Mouse (Mus musculus) layer of hippocampus, adult 8-10 months (tissue): ENCODE measurements around the gene Tmem132b. TPM values are rescaled to one million over a fixed set of nuclear protein-coding genes. Genes with fewer than 3 reads are reported as not detected.

ENCODE experiments used
- DNase-seq, 2 experiments: peaks; one replicate each; pipeline ENCODE4 v3.0.0; 2022; ENCODE audit warnings: low spot score in 2 of 2
- total RNA-seq, 4 experiments: library from RNA; stranded (reverse); gene quantifications; 2 replicates each; pipeline ENCODE4 v1.2.4; 2022

Tmem132b gene
- total RNA-seq, 4 experiments from 2014 or later, result 116 to 122 (median 119) TPM

- DNase-seq, result no peak
Measured at GRCm38 (mm10) chr5:125658959-125659749, 127.6 kb downstream of the Tmem132b start.

- peak; percentile 73 to 84 for DNase-seq
Measured at GRCm38 (mm10) chr5:125675623-125676022, 144.0 kb downstream of the Tmem132b start.

- no peak for DNase-seq
Measured at GRCm38 (mm10) chr5:125676025-125676623, 144.6 kb downstream of the Tmem132b start.

DNA sequence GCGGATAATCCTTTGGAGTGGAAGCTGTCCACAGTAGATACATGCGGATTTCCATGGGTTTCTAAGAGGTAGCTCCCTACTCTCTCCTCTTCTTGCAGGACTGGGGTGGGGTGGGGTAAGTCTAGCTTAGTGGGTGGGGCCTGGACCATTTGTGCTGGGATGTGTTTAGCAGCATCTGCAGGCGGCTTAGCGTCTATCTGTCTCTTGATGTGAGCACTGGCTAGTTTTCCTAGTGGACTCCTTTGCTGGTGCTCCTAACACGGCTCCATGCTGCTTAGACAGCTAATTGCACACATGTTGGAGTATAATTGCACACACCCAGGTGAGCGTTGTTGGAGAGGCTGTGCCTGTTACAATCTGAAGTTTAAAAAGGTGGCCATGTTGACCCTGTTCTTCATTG is 149.3 kb downstream of the Tmem132b start:
- no peak for DNase-seq

DNA sequence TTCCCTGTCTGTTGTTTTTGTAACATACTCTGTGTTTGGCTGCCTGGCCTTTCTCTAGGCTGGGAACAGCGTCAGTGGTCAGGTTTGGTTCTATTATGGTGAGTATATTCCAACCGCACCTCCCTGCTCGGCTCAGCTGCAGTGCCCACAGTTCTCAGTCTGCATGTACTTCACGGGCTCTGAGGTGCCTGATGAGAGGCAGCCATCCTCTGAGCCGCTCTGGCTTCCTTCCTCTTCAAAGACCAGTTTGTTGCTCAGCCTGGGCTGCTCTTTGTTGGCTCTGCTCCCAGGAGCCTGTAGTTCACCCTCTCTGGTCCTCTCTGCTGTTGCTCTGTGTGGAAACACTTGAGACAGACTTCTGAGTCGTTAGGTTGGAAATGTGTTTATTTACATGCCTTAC is 151.9 kb downstream of the Tmem132b start:
- no peak for DNase-seq

GRCm38 (mm10) chr5:125685681-125686331 is 154.2 kb downstream of the Tmem132b start:
- DNase-seq, result no peak

DNA sequence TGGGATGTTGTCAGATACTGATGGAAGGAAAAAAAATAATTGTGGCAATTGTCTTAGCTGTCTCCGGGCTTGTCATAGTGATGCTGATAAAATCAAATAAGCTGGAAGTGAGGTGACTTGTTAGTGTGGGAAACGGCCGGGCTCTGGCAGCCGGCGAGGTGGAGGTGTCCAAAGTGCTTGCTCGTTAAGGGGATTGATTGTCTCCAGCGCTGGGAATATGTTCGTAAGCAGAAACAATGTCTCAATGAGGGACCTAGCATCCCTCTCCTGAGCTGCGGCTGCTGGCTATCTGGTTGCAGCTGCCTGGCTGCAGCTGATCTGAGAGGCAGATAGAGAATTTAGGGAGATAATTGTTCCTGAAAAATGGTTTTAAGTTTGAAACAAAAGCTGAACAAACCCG is 161.0 kb downstream of the Tmem132b start:
- DNase-seq, result no peak

- DNase-seq, result peak in 1 of 2 experiments; percentile 50
Measured at GRCm38 (mm10) chr5:125699395-125699794, 167.8 kb downstream of the Tmem132b start.

DNA sequence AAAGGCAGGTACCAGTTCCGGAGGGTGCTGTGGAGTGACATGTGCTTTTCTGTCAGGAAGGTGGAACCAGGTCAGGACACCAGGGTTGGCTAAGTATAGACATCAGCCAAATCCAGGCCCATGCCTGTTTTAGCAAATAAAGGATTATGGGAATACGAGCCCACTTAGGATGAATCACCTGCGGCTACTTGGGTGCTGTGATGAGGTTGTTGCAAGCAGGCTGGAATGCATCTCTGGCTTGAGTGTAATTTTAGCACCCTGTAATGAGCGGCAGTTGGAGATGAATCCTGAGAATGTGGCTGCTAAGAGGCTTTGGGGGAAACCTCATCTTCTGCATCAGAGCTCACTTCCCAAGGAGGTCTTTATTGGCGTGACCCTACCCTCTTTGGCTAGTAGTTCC is 168.7 kb downstream of the Tmem132b start:
- no peak for DNase-seq

DNA sequence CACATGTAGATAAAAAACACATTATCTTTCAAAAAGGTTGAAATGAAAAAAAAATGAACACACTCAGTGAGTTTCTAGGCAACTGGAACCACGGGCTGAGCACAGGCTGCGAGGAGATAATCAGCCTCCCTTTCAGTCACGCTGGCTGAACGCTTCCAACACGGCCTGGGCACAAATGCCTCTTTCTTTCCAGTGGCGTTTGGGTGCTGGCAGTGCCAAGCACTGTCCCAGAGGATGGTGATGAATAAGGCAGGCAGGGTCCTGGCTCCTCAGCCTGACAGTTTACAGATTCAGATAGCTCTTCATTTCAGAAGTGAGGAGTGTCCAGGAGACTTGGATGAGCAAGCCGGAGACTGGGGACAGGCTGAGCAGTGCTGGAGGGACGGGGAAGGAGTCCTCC is 173.8 kb downstream of the Tmem132b start:
- DNase-seq, result peak; percentile 70 to 74

- peak; percentile 72 to 83 for DNase-seq
Measured at GRCm38 (mm10) chr5:125709160-125709559, 177.6 kb downstream of the Tmem132b start.

- no peak for DNase-seq
Measured at GRCm38 (mm10) chr5:125726815-125727214, 195.2 kb downstream of the Tmem132b start.

- no peak for DNase-seq
Measured at GRCm38 (mm10) chr5:125727436-125727835, 195.9 kb downstream of the Tmem132b start.

- no peak for DNase-seq
Measured at GRCm38 (mm10) chr5:125727936-125728335, 196.4 kb downstream of the Tmem132b start.

- DNase-seq, result no peak
Measured at GRCm38 (mm10) chr5:125728521-125728920, 196.9 kb downstream of the Tmem132b start.

DNA sequence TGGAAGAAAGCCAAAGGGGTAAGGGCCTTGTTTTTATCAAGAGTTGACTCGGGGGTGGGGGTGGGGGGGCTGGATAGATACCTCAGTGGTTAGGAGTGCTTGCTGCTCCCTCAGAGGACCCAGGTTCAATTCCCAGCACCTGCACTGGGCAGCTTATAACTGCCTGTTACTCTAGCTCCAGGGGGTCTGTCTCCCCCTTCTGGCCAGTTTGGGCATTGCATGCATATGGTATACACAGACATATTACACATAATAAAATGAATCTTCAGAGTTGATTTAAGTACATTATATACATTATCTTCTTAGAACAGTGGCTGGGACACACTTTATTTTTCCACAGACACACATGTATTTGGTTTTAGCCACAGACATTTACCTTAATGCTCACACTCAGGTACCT is 202.2 kb downstream of the Tmem132b start:
- no peak for DNase-seq

DNA sequence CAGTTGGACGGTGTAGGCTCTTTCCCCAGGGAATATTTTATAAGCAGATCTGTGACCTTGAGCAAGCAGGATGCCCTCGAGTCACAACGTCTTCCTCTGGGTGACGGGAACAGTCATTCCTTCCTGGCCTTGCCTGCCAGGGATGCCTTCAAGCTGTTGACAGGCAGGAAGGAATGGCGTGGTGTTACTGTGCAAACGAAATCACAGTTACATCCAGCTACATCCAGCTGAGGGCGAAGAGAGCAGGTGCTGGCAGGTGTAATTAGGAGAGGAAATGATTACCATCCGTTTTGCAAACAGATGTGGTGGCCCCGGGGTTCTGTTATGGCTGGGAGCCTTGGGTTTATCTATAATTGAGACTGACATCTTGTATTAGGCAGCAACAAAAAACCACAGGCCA is 205.5 kb downstream of the Tmem132b start:
- no peak for DNase-seq

- no peak for DNase-seq
Measured at GRCm38 (mm10) chr5:125743503-125743902, 211.9 kb downstream of the Tmem132b start.

GRCm38 (mm10) chr5:125745727-125746126 is 214.2 kb downstream of the Tmem132b start:
- DNase-seq, result no peak

- no peak for DNase-seq
Measured at GRCm38 (mm10) chr5:125751481-125751880, 219.9 kb downstream of the Tmem132b start.

DNA sequence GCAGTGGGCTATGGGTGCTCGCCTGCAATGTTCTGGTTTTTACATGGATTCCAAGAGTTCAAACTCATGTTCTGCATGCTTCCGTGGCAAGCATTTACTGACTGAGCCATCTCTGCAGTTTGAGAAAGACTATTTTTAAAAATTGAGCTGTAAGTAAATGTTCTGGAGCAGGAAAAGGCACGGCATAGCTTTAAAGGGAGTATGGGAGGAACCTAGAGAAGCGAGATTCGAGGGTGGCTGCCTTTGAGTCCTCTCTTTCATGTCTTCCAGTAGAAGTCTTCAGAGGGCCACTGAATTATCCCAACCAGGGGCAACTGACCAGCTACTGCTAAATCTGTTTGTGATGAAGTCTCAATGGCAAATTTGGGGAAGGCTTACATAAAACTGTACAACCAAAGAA is 221.0 kb downstream of the Tmem132b start:
- DNase-seq, result no peak

- no peak for DNase-seq
Measured at GRCm38 (mm10) chr5:125756987-125757530, 225.5 kb downstream of the Tmem132b start.
